9 mouse cellular contexts compared by ENCODE assay signal in the genomic region with DNA sequence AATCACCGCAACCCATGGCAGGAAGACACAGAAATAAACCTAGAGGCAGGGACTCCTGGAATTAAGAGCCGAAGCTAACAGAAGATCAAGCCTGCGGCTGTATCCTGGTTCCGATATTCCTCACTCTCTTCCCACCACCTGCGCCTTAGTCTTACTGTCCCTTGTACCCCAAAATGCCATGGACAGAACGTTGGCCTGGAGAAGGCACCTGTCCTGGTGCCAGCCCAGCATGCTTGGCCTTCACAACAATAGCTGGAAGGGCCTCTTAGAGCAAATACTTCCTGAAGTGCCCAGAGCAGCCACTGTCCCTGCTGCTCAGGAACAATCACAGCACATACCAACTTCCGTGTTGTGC.
A peak's percentile ranks its signal among the peaks of the same experiment; 100 is the strongest.
DNase-seq lines count a peak whose midpoint lies in the region; ATAC-seq and TF ChIP-seq lines count a peak whose summit lies in the region.
"Had no signal": no experiment of that assay in that cellular context is flagged by ENCODE, and none has a peak within 500 bp of the region (broad histone marks: within the 10 kb centered on the region; RNA-seq: fewer than 3 reads in every experiment).

No protein-coding gene starts in this region.

- no peaks in the 10 kb centered on the region for H3K36me3 ChIP-seq in lung, embryonic 16.5 days (ENCODE audit: control insufficient read depth, insufficient read depth, low read length)
- no peaks in the 10 kb centered on the region for H3K36me3 ChIP-seq in intestine, postnatal 0 days (ENCODE audit: control insufficient read depth, insufficient read depth)
- no peaks in the 10 kb centered on the region for H3K36me3 ChIP-seq in stomach, postnatal 0 days (ENCODE audit: control insufficient read depth, insufficient read depth, low read length)

- TF ChIP-seq EP300 in stomach, postnatal 0 days (optimal IDR thresholded peaks at IDR 0.05), result no peak

- peak overlapping the region; percentile 33; the same call in 1 of the 2 replicates for H3K27ac ChIP-seq in lung, embryonic 16.5 days (ENCODE audit: low read length)
- H3K27ac ChIP-seq in intestine, postnatal 0 days (ENCODE audit: low read depth, low read length), result no peak overlapping the region
- H3K27ac ChIP-seq in stomach, postnatal 0 days (replicated peaks), result peak overlapping the region; percentile 61
- no peak overlapping the region for H3K27ac ChIP-seq in left cerebral cortex, adult 2 months
- H3K27ac ChIP-seq: macrophage had no signal

- H3K9ac ChIP-seq in lung, embryonic 16.5 days (ENCODE audit: low read length), result no peak overlapping the region
- H3K9ac ChIP-seq in intestine, postnatal 0 days (ENCODE audit: low read depth, low read length), result no peak overlapping the region
- no peak overlapping the region for H3K9ac ChIP-seq in stomach, postnatal 0 days (ENCODE audit: low read length)

- 41% methylated on average over 7 of the region's 7 CpGs for WGBS in lung, embryonic 16.5 days
- 56% methylated on average over 7 of the region's 7 CpGs for WGBS in intestine, postnatal 0 days
- 51% methylated on average over 7 of the region's 7 CpGs for WGBS in stomach, postnatal 0 days

- TF ChIP-seq CTCF in intestine, postnatal 0 days (IDR thresholded peaks at IDR 0.05; ENCODE audit: low read depth), result no peak
- TF ChIP-seq CTCF in stomach, postnatal 0 days (IDR thresholded peaks at IDR 0.05; ENCODE audit: low read depth), result no peak
- TF ChIP-seq CTCF in left cerebral cortex, adult 2 months (IDR thresholded peaks at IDR 0.05), result no peak

- H3K4me3 ChIP-seq in lung, embryonic 16.5 days (ENCODE audit: low read length), result no peak overlapping the region
- H3K4me3 ChIP-seq in intestine, postnatal 0 days (ENCODE audit: low read depth, low read length), result no peak overlapping the region
- no peak overlapping the region for H3K4me3 ChIP-seq in stomach, postnatal 0 days (ENCODE audit: low read depth, low read length)
- H3K4me3 ChIP-seq in left cerebral cortex, adult 2 months, result no peak overlapping the region

- H3K4me1 ChIP-seq in lung, embryonic 16.5 days (replicated peaks; ENCODE audit: control insufficient read depth, insufficient read depth, low read length), result peaks cover 16% of the 10 kb centered on the region
- H3K4me1 ChIP-seq in intestine, postnatal 0 days (replicated peaks; ENCODE audit: control insufficient read depth, insufficient read depth, low read length), result 0 out of 2 replicates have a peak, but pooled peaks cover 8% of the 10 kb centered on the region
- H3K4me1 ChIP-seq in stomach, postnatal 0 days (replicated peaks; ENCODE audit: control insufficient read depth, insufficient read depth), result peaks cover 16% of the 10 kb centered on the region

- intact Hi-C loops in left cerebral cortex, adult 2 months (cut with DNase I), result no loop called here

- peak; percentile 44 for ATAC-seq in lung, embryonic 16.5 days (ENCODE audit: low read depth)
- 0 out of 2 replicates have a peak, but pooled peaks have one; percentile 15 for ATAC-seq in intestine, postnatal 0 days
- no peak for ATAC-seq in stomach, postnatal 0 days (ENCODE audit: low FRiP score, low TSS enrichment)

- peaks cover 30% of the 10 kb centered on the region for H3K27me3 ChIP-seq in lung, embryonic 16.5 days (ENCODE audit: control insufficient read depth, insufficient read depth, low read depth, low read length)
- no peaks in the 10 kb centered on the region for H3K27me3 ChIP-seq in intestine, postnatal 0 days (replicated peaks; ENCODE audit: control insufficient read depth, insufficient read depth, low read length)
- no peaks in the 10 kb centered on the region for H3K27me3 ChIP-seq in stomach, postnatal 0 days (ENCODE audit: control insufficient read depth, insufficient read depth, low read length)

- peak; percentile 14 for DNase-seq in adrenal gland, postnatal 14 days
- DNase-seq in adrenal gland, postnatal 10 days, result no peak
- no peak for DNase-seq in lung, postnatal 14 days
- DNase-seq in stomach, postnatal 0 days (ENCODE audit: low spot score), result no peak
- no peak for DNase-seq in embryo, embryonic 9.5 days (ENCODE audit: extremely low spot score)
- no peak for DNase-seq in left cerebral cortex, adult 2 months (ENCODE audit: extremely low spot score in 1 of 2, low spot score in 2 of 2)

- 0 out of 2 replicates have a peak overlapping the region, but pooled peaks have one; percentile 4 for H3K4me2 ChIP-seq in lung, embryonic 16.5 days (ENCODE audit: low read depth, low read length)
- H3K4me2 ChIP-seq in intestine, postnatal 0 days (replicated peaks; ENCODE audit: low read depth), result no peak overlapping the region
- H3K4me2 ChIP-seq in stomach, postnatal 0 days (replicated peaks; ENCODE audit: low read depth), result no peak overlapping the region

- no peaks in the 10 kb centered on the region for H3K9me3 ChIP-seq in lung, embryonic 16.5 days (ENCODE audit: control insufficient read depth, low read length)
- H3K9me3 ChIP-seq in intestine, postnatal 0 days (ENCODE audit: control insufficient read depth), result no peaks in the 10 kb centered on the region
- H3K9me3 ChIP-seq in stomach, postnatal 0 days (ENCODE audit: control insufficient read depth, low read length), result no peaks in the 10 kb centered on the region

Comparison
In these comparisons a context has a peak if more than half of its experiments do, and no peak if none do; other contexts are left out.
1. H3K27ac ChIP-seq: peak in lung, embryonic 16.5 days (single experiment) and stomach, postnatal 0 days (single experiment); none in intestine, postnatal 0 days (single experiment) and left cerebral cortex, adult 2 months (single experiment).